Mouse (Mus musculus): ENCODE measurements around the gene Kmt2e.

DNA sequence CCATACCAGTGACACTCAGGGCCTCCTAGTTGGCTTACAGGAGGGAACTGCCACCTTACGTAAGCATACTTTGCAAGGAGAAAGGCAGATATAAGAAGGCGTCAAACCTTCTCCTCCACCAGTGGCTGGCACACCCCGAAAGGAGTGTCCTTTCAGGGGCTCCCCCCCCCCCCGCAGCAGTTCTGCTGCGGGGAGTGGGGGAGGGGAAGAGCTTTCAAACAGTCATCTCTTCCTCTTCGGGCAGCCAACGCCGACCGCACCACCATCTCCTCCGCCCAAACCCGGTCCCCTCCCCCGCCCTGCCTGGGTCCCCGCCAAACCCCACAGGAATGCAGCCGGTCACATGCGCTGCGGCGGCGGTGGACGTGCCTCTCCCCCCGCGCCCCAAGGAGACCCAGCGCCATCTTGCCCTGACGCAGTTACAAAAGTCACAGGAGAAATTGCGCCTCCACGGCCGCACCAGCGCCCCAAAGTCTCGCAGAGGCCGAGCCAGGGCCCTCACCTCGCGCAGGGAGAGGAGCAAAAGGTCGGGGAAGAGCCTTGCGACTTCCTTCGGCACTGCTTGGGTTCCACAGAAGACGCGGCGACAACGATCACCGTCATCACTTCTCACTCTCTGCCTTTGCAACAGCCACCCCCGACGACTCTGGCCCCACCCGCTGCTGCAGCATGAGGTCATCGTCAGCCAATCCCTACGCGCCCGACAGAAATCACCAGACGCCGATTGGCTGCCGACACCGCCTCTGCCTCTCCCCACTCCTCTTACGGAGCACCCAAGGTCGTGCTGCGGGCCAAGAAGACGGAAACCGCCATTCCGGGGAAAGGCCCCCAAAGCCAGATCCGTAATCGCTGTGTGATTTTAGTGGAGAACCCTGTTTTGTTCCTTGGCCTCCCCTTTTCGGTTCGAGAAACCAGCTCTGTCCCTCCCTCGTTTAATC, 1.3 kb upstream of the Kmt2e start:
- TF ChIP-seq CTCF (IDR thresholded peaks at IDR 0.05; ENCODE audit: low read depth, low read length) (no peak), POLR2A (IDR thresholded peaks at IDR 0.05; ENCODE audit: extremely low read depth, insufficient read depth, low read length) (peak; percentile 65)

All from liver, adult 2 months (tissue).